Mouse (Mus musculus): Measurements from ENCODE around the gene Nisch. TPM values are rescaled to one million over a fixed set of nuclear protein-coding genes. Genes with fewer than 3 reads are reported as not detected.

The Nisch gene
- polyA plus RNA-seq, 1 experiment = 233 TPM

DNA sequence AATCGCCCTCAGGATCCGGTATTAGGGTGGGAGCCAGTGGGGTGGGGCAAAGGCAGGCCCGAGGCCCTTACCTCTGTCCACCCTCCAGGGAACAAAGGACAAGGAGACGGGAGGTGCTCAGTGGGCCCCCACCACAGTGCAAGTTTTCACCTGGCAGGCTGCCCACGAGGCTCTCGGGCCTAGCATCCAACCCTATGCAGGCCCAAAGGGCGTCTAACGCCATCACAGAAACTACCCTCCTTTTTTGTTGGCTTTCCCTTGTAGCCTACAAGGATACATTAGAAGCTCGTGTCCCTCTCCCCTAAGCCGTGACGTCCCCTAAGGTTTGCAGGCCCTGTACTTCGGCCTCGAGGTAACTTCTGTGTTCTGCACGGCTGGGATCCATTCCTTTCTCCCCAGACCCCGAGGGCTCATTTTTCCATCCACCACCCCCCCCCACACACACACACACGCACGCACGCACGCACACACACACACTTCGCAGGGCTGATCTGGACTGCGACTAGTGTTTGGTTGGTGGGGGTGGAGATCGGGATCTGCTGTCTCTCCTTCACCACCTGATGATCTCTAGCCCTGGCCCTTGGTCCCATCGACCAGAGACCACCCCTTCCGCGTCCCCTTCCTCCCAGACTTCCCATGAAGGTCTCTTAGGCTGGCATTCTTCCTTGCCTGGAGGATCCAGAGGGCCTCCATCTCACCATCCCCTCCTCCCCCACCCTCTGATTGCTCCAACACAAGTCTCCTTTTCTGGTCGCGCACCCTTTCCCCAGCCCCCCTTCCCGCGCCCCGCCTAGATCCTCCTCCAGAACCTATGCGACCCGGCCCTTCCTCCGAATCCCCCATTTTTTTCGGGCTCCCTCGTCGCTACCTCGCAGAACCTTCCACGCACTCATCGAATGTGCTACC lies 10.9 kb downstream of the Nisch start:
- peaks cover 4% of the 10 kb centered on the region for H3K4me1 ChIP-seq (ENCODE audit: control insufficient read depth, insufficient read depth, low read length)
- 1% methylated on average over 39 of the region's 39 CpGs for WGBS
- H3K27ac ChIP-seq (ENCODE audit: control insufficient read depth, insufficient read depth, low read depth, low read length, poor library complexity) = peak overlapping the region; percentile 84
- peak overlapping the region; percentile 91 for H3K4me3 ChIP-seq (replicated peaks; ENCODE audit: control insufficient read depth, low read depth, low read length)
- TF ChIP-seq POLR2A (IDR thresholded peaks at IDR 0.05; ENCODE audit: borderline replicate concordance, control insufficient read depth, low read depth, low read length) (no peak; the same call in 1 of the 2 replicates), CTCF (IDR thresholded peaks at IDR 0.05; ENCODE audit: control insufficient read depth, insufficient read depth, low read length) (no peak)

DNA sequence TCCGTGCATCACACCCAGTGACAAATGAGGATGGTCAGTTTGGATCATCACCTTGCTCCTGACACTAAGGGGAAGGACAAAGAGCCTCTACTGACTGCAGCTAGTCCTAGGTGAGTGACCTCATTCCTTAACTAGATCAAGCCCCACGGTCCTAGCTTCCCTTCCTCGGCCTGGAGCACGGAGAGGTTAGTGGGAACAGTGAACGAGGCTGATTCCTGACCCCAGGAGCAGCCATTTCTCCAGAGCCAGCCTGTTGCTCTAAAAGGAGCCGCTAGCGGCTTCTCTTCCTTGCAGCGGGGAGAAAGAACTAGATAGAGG lies 11.5 kb downstream of the Nisch start:
- Histone ChIP-seq H3K4me1 (ENCODE audit: control insufficient read depth, insufficient read depth, low read length) (peaks cover 4% of the 10 kb centered on the region), H3K4me3 (replicated peaks; ENCODE audit: control insufficient read depth, low read depth, low read length) (peak overlapping the region; percentile 52), H3K27ac (ENCODE audit: control insufficient read depth, insufficient read depth, low read depth, low read length, poor library complexity) (no peak overlapping the region; the same call in 1 of the 2 replicates)
- 24% methylated on average over 8 of the region's 8 CpGs for WGBS
- TF ChIP-seq CTCF (IDR thresholded peaks at IDR 0.05; ENCODE audit: control insufficient read depth, insufficient read depth, low read length) = no peak
- no peak for TF ChIP-seq POLR2A (IDR thresholded peaks at IDR 0.05; ENCODE audit: borderline replicate concordance, control insufficient read depth, low read depth, low read length)

DNA sequence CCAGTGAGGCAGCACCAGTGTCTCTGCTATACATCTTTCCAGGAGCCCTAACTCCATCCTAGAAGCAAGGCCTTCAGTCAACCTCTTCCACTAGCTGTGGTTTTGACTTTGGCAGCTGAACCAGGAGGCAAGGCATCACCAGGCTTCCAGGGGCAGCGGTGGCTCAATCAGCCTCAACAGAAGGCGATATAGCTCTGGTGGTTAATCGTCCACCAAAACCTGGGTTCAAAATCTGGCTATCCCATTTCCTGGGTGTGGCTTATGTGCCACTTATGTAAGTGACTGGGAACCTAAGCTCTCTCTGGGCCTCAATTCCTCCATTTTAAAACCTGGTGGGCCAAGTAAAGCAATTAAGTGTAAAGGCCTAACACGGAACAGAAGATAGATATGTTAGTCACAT lies 11.9 kb downstream of the Nisch start:
- H3K4me1 ChIP-seq (ENCODE audit: control insufficient read depth, insufficient read depth, low read length) = peaks cover 4% of the 10 kb centered on the region
- H3K27ac ChIP-seq (ENCODE audit: control insufficient read depth, insufficient read depth, low read depth, low read length, poor library complexity) = no peak overlapping the region
- 49% methylated on average over 4 of the region's 4 CpGs for WGBS
- H3K4me3 ChIP-seq (replicated peaks; ENCODE audit: control insufficient read depth, low read depth, low read length) = no peak overlapping the region
- TF ChIP-seq CTCF (IDR thresholded peaks at IDR 0.05; ENCODE audit: control insufficient read depth, insufficient read depth, low read length) = no peak
- no peak for TF ChIP-seq POLR2A (IDR thresholded peaks at IDR 0.05; ENCODE audit: borderline replicate concordance, control insufficient read depth, low read depth, low read length)

DNA sequence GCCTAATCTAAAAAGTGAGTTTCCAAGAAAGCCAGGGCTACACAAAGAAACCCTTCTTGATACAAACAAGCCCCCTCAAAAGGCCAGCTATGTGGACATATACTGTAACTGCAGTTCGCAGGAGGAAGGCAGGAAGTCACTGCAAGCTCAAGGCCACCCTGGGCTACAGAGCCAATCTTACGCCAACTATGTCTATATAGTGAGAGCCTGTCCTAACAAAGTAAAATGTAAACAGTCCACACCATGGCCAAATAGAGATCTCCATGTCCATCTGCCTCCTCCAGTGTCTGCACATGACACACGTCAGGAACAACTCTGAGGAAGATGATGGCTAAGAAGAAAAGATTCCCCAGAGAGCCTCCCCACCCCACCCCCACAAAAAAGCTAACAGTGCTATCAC lies 16.7 kb downstream of the Nisch start:
- WGBS = 85% methylated on average over 3 of the region's 3 CpGs
- TF ChIP-seq POLR2A (IDR thresholded peaks at IDR 0.05; ENCODE audit: borderline replicate concordance, control insufficient read depth, low read depth, low read length) = no peak
- Histone ChIP-seq H3K27ac (ENCODE audit: control insufficient read depth, insufficient read depth, low read depth, low read length, poor library complexity) (no peak overlapping the region), H3K4me3 (replicated peaks; ENCODE audit: control insufficient read depth, low read depth, low read length) (no peak overlapping the region), H3K4me1 (ENCODE audit: control insufficient read depth, insufficient read depth, low read length) (no peaks in the 10 kb centered on the region)

DNA sequence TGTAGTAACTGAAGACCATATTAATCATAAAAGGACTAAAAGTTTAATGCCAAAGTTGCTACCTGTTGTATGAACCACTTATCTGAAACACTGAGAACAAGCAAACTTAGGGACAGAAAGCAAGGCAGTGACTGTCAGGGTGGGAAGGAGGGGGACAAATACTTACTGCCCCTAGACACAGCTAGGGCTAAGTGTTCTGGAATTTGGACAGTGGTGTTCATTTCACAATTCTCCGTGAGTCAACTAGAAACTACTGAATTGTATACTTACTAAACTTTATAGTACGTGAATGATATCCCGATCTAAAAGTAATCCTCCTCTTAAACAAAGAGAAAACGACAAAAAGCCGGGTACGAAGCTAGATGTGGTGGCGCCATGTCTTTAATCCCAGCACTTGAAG lies 17.1 kb downstream of the Nisch start:
- H3K4me1 ChIP-seq (ENCODE audit: control insufficient read depth, insufficient read depth, low read length) = no peaks in the 10 kb centered on the region
- no peak overlapping the region for H3K27ac ChIP-seq (ENCODE audit: control insufficient read depth, insufficient read depth, low read depth, low read length, poor library complexity)
- no peak for TF ChIP-seq POLR2A (IDR thresholded peaks at IDR 0.05; ENCODE audit: borderline replicate concordance, control insufficient read depth, low read depth, low read length)
- TF ChIP-seq CTCF (IDR thresholded peaks at IDR 0.05; ENCODE audit: control insufficient read depth, insufficient read depth, low read length) = no peak
- WGBS = 91% methylated on average over 7 of the region's 7 CpGs
- no peak overlapping the region for H3K4me3 ChIP-seq (replicated peaks; ENCODE audit: control insufficient read depth, low read depth, low read length)

DNA sequence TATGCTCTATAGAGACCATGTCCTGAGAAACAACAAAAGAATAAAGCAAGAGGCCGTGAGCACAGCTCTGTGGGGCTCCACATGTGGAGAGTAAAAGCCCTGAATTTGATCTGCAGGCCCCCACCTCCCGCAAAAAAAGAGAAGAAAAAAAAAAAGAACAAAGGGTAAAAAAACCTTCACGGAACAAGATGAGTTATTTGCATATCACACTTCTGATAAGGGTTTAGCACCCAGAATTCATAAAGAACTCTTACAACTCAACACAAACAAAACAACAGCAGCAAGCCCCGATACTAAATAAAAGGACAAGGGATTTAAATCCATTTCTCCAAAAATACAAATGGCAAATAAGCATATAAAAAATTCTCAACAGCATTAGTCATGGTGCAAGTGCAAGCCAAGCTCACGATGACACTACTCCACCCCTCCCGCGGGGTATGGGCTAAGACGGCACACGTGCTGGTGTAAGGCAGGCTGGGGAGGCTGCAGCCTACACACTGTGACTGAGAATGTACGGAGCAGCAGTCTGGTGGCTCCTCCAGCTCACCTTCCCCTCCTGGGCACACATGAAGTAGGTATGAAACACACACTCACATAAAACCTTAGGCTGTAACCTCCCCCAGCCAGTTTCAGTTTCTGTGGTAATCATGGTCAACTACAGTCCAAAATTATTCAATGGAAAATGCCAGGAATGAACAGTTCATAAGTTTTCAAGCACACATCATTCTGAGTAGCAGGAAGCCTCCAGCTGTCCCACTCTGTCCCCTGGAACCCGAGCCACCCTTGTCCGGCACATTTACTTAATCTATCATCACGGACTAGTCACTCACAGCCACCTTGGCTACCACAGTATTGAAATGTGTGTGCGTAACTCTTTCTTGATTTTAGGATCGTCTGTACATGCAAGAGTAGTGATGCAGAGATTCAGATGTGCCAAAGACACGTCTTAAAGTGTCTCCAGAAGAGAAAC lies 18.9 kb downstream of the Nisch start:
- 67% methylated on average over 16 of the region's 16 CpGs for WGBS
- TF ChIP-seq CTCF (IDR thresholded peaks at IDR 0.05; ENCODE audit: control insufficient read depth, insufficient read depth, low read length) = no peak
- TF ChIP-seq POLR2A (IDR thresholded peaks at IDR 0.05; ENCODE audit: borderline replicate concordance, control insufficient read depth, low read depth, low read length) = no peak
- Histone ChIP-seq H3K4me3 (replicated peaks; ENCODE audit: control insufficient read depth, low read depth, low read length) (no peak overlapping the region), H3K4me1 (ENCODE audit: control insufficient read depth, insufficient read depth, low read length) (no peaks in the 10 kb centered on the region; the same call in 1 of the 2 replicates), H3K27ac (ENCODE audit: control insufficient read depth, insufficient read depth, low read depth, low read length, poor library complexity) (no peak overlapping the region)

DNA sequence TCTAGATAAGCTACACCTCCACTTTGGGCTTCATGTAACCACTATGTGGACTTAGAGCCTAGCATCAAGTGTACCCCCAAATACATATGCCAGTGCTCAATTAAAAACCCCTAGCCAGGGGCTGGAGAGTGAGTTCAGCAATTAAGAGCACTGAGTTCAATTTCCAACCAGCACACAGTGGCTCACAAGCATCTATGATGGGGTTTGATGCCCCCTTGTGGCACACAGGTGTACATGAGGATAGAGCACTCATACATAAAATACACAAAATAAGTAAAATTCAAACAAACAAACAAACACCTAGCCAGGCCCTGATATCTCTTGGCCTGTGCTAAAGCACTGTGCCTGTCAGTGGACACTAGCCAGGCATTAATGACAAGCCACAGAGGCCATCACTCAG lies 20.8 kb downstream of the Nisch start:
- H3K4me3 ChIP-seq (replicated peaks; ENCODE audit: control insufficient read depth, low read depth, low read length) = no peak overlapping the region
- no peak overlapping the region; the same call in 1 of the 2 replicates for H3K27ac ChIP-seq (ENCODE audit: control insufficient read depth, insufficient read depth, low read depth, low read length, poor library complexity)
- no peaks in the 10 kb centered on the region; the same call in 1 of the 2 replicates for H3K4me1 ChIP-seq (ENCODE audit: control insufficient read depth, insufficient read depth, low read length)
- TF ChIP-seq CTCF (IDR thresholded peaks at IDR 0.05; ENCODE audit: control insufficient read depth, insufficient read depth, low read length) (peak; percentile 55), POLR2A (IDR thresholded peaks at IDR 0.05; ENCODE audit: borderline replicate concordance, control insufficient read depth, low read depth, low read length) (no peak)

DNA sequence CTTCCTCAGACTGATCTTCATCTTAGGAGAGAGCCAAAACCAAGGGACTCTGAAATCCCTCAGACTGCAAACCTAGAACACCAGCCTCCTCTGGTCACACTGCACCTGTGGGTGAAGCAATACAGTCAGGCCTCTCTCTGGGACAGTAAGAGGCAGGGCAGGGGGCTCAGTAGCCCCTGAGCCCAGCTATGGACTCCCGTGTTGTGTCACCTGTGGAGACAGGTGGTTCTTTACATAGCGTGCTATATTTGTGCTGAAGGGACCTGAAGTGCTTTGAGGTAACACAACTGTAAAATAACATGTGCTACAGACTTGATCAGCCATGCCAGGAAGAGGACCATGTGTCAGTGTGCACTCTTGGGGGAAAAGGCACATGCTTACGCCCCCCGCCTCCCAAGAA lies 21.2 kb downstream of the Nisch start:
- WGBS = 77% methylated on average over 4 of the region's 4 CpGs
- Histone ChIP-seq H3K4me3 (replicated peaks; ENCODE audit: control insufficient read depth, low read depth, low read length) (no peak overlapping the region), H3K4me1 (ENCODE audit: control insufficient read depth, insufficient read depth, low read length) (no peaks in the 10 kb centered on the region; the same call in 1 of the 2 replicates), H3K27ac (ENCODE audit: control insufficient read depth, insufficient read depth, low read depth, low read length, poor library complexity) (peak overlapping the region; percentile 52)
- TF ChIP-seq POLR2A (IDR thresholded peaks at IDR 0.05; ENCODE audit: borderline replicate concordance, control insufficient read depth, low read depth, low read length) (no peak), CTCF (IDR thresholded peaks at IDR 0.05; ENCODE audit: control insufficient read depth, insufficient read depth, low read length) (no peak)

Measured in bone marrow, adult 2 months (tissue).